Mouse (Mus musculus) bone marrow, adult 2 months (tissue): ENCODE data around the gene Mecom.

Experiments
- CTCF ChIP-seq: fragments of 200-500 bp; IDR thresholded peaks from 2 replicates; pipeline ENCODE4 v1.5.1; 2011; ENCODE audit warnings: low read length, control low read depth; ENCODE audit not compliant: control insufficient read depth, insufficient read depth
- POLR2A ChIP-seq: fragments of 200-500 bp; IDR thresholded peaks from 2 replicates; pipeline ENCODE4 v1.6.1; 2011; ENCODE audit warnings: low read depth, mild to moderate bottlenecking, control low read depth, low read length, borderline replicate concordance; ENCODE audit not compliant: control insufficient read depth

- TF ChIP-seq POLR2A (no peak), CTCF (no peak)
These were observed 450.1 kb downstream of the Mecom start for GRCm38 (mm10) chr3:30097713-30098112.
